Mouse (Mus musculus): Measurements from ENCODE around the gene Gpr68.

The Gpr68 gene

DNA sequence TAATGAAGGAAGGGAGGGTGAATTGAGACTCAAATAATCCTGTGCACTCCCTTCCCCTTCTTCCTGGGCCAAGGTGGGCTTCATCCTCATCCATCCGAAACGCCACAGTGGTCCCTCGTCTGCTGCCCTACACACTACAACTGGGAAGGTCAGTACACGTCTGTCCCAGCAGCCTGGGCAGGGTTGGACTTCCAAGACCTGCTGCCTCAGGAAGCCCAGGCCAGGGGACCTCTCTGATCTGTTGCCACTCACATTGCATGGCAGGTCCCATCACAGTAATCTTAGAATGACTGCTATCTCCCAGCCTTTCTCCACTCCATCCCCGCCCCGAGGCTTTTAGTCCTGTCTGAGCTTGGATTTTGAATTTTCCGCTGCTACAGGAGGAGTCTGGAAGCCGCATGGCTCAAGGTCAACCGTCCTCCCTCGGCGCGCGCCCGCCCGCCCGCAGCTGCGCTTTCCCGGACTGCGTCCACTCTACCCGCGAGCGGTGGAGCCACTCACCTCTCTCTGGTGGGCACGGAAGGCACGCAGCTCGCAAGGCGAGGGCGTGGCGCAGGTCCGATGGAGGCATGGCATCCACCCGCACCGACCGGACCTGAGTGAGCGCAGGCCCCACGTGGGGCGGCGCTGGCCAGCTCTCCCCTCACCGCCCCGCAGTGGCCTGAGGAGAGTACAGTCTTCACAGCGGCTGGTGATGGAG is at the start of gene Gpr68:
TSS of gene Gpr68 (minus strand) at position 601 of the 700 bp plus-strand sequence.
- no peak for DNase-seq (ENCODE audit: low read depth)

DNA sequence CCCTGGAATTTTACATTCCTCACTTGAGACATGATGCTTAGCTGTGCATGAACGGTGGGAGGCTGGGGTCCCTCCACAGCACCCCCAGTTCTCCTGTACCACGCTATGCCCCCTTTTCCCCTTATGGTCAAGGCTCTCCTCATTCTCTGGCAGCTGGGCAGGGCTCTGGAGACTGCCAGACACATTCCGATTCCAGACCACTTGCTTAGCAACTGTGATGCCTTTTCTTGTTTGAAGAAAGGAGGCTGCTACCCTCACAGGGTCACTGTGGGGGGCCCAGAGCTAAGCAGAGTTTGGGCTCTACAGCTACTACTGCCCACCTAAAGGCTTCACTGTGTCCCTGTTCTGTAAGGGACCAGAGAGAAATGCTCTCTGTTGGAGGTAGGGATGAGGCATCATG is 49.3 kb upstream of the Gpr68 start:
- DNase-seq (ENCODE audit: low read depth): no peak

DNA sequence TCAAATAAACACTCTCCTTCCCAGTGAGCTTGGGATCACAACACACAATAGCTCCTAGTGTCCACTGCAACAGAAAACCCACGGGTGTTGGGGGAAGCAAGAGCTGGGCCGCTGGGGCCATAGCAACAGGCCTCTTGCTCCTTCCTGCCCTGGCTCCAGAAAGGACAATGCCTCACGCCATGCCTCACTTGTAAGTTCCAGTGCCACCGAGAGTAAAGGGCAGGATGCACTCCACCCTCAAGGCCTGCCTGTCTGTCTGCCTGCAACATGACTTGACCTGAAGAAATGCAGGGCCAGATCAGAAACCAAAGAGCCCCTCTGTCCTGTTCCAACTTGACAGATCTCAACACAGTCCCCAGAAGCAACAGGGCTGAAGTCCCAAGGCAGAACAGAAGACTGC is 48.8 kb upstream of the Gpr68 start:
- no peak for DNase-seq (ENCODE audit: low read depth)

DNA sequence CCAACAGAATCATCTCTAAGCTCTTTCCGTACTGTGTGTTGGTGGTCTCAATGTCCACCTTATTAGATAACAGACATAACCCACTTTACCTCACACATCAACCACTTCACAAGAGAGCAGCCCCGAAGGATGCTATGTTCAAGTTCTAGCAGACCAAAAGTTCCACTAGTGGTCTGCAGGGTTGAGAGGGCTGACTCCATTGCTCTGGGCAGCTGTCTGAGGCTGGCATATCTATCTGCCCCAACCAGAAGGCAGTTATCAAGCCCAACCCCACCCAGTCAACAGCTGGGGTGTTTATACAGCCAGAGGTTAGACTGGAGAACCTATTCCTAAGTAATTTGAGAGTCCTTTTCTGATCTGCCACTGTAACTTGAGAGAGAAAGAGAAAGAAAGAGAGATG is 48.0 kb upstream of the Gpr68 start:
- peak; percentile 73 for DNase-seq (ENCODE audit: low read depth)

DNA sequence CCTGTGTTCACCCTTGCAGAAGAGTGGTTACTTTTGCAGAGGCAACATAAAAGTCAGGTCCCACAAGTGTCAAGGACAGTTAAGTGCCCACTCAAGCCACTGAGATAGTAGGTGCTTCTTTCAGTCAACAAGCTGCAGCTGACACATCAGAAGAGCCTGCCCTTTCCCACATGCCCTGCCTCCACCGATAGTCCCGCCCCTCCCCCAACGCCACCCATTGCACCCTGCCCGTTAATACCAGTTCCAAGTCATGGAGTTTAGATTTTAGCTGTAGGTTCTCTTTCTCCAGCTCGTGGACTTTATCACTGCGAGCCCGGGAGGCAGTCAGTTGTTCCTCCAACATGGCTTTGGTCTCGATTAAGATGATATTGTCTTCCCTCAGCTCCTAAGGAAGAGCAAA is 45.9 kb upstream of the Gpr68 start:
- no peak for DNase-seq (ENCODE audit: low read depth)

DNA sequence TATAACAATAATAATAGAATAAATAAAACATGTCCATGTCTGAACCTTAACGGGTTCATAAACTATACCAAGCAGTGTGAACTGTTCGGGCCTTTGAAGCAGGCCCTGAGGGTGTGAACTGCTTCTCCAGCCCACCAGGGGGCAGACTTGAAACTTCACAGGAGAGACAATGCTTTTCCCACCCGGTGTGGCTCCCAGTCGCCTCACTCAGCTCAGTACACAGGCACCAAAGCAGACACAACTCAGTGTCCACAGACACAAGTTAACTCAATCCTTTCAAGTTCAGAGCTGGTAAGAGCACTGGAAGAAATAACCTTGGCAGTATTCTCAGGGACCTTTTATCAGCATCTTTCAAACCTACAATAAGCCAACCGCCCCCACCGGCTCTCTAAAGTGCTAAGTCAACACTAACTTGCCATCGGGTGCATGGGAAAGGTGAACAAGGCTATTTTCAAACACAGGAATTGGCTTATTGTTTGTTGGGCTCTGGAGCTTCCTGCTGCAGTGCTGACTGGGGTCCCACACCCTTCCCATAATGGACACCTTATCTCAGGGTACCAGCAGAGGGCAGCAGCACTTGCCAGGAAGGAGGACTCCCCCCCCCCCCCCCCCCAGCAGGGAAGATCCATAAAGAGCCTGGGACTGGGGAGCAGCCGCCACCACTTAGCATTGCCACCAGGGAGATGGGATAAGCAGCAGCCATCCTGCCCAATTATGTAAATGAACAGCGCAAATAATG is 44.4 kb upstream of the Gpr68 start:
- peak; percentile 75 for DNase-seq (ENCODE audit: low read depth)

DNA sequence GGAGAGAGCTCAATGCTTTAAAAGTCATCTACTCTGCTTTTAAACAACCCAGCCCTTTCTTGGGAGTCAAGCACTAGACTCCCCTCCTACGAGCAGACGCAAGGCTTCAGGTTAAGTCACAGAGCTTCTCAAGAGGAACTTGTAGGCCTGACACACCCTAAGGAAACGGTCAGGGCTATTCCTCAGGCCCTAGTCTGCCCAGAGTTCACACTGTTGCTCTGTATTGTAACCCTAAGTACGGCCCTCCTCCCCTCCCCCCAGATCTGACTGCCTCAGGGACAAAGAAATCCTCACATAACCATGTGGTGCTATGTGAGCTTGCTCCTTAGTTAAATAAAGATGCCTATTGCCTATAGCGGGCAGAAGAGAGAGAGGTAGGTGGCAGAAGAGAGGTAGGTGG is 41.1 kb upstream of the Gpr68 start:
- DNase-seq (ENCODE audit: low read depth): no peak

DNA sequence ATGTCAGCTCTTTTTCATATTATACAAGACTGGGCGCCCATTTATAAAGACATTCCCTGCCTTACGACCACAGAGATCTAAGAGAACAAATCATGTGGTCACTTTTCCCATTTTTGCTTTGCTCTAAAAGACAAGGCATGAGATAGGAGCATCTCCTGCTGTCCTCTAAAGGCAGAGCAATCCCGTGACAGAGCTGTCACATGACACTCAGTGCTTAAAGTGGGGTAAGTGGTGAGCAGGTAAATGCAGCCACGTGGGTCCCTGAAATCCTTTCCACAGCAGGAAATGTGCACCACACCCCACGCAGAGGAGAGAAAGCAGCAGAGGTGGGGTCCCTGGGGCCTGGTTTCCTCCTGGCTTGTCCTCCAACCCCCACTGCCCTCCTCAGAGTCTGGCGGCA is 40.0 kb upstream of the Gpr68 start:
- DNase-seq (ENCODE audit: low read depth): no peak

DNA sequence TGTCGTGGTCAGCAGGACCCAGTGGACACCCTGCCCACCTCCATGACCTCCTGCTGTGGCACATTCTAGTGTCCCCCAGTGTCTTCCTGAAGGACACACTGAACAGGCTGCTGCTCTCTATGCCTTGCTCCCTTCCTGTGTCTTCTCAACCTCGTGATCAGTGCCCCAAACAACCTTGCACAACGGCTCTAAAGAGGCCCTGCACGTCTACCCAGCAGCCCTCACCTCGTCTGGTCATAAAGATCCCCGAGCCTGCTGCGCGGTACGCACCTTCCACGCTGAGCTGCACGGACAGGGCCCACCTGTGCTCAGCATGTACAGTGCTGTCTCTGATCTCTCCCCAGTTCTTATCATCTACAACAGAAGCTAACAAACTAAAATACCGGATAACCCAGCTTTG is 38.0 kb upstream of the Gpr68 start:
- no peak for DNase-seq (ENCODE audit: low read depth)

DNA sequence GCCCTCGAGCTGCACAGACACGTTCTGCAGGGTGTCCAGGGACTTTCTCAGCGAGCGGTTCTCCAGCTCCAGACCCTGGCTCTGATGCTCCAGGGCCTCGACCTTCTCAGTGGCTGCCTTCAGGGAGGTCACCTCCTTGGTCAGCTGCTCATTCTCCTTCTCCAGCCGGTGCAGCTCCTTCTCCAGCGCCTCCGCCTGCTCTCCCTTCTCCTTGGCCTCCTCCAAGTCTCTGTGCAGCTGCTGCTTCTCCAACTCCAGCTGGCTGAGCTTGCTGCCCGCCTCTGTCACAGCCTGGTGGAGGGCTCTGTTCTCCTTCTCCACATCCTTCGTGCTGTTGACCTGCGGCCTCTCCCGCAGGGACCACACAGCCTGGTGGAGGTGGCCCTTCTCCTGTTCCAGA is 37.5 kb upstream of the Gpr68 start:
- DNase-seq (ENCODE audit: low read depth): no peak

DNA sequence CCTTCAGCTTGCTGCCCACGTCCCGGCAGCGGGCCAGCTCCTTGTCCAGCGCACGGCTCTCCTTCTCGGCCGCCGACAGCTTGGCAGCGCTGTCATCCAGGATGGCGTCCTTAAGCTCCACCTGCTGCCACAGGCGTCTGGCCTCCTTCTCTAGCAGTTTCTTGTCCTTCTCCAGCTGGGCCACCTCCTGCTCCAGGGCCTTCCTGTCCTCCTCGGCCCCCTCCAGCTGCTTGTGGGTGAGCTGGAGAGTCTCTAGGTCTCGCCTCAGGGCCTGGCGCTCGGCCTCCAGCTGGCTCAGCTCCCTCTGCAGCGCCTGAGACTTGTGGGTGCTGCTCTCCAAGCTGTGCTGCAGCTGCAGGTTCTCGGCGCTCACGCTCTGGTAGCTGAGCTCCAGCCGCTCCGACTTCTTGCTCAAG is 36.9 kb upstream of the Gpr68 start:
- no peak for DNase-seq (ENCODE audit: low read depth)

DNA sequence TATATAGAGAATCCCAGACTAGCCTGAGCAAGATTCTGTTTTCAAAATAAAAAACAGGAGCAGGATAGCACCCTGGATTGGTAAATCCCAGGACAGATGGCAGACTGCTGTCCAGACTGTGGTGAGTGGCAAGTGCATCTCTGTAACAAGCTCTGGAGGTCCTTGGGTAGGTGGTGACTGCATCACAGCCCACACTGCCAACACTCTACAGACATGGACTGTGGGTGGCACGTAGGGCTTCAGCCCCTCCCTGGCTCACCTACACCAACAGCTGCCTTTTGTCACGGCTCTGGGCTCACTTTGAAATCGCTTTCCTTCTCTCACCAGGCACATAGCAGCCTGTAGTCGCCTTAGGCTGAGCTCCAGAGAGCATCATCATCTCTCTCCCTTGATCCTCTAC is 35.1 kb upstream of the Gpr68 start:
- no peak for DNase-seq (ENCODE audit: low read depth)

DNA sequence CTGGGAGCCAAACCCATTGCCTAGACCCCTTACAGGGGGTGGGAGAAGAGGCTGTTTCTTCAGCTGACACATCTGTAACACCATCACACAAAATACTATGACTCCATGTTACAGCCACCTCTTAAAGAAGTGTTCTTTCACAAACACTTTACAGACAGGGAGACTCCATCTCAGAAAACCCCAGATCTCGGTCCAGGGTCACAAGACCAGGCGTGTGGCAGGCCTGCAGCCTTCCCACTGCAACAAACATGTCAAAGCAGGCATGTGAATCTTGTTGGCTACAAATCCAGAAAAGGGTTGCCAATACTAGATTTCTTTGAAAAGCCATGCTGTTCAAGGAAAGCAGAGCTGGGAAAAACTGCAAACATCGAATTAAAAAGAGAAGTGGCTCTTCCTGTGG is 33.4 kb upstream of the Gpr68 start:
- DNase-seq (ENCODE audit: low read depth): no peak

DNA sequence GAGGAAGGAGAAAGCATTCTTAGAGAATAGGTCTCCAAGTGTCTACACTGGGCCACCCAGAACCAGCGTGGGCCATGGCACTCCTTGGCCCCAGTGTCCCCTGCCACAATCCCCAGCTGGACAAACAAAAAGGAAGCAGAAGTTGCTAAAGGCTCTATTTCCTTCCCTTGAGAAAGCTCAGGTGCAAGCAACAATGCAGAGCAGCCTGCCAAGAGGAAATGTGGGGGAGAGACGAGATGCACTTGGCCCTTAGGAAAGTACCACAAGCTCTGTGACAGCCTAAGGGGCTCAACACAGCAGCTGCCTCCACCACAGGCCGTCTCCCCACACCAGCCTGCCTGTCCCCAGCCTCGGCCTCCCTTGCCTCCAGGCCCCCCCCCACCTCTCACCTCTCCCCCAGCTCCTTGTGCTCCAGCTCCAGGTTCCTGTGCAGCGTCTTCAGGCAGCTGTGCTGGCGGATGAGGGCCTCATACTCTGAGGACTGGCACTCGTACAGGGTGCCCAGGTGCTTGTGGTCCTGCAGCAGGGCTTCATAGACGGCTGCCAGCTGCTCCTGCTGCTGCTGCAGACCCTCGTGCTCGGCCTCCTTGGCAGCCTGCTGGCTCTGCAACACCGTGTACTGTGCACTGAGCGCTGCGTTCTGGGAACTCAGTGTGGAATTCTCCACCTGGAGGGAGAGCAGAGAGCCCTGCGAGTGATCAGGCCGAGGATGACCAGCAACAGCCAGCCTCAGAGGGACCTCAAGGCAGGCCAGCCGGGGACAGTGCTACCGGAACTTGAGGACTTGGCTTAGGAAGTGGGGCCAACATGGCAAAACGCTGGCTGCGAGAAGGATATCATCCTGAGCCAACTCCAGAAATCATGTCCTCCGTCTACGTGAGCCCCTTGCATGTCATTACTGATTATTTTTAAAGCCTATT is 29.7 kb upstream of the Gpr68 start:
- no peak for DNase-seq (ENCODE audit: low read depth)

DNA sequence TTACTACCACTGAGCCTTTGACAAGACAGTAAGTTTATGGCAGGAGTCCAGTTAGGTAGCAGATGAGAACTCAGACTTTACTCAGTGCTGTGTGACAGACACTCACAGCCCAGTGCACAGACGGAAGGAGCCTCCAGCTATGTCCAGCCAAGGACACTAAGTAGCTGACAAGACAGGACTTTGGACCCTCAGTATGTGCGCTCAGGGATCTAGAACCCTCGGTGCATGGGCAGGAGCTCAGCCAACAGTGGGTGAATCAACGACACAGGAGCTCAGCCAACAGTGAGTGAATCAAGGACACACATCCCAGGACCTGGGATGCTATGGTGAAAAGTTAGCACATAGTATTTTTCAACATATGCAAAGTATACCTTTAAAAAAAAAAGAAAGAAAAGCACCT is 28.7 kb upstream of the Gpr68 start:
- DNase-seq (ENCODE audit: low read depth): no peak

DNA sequence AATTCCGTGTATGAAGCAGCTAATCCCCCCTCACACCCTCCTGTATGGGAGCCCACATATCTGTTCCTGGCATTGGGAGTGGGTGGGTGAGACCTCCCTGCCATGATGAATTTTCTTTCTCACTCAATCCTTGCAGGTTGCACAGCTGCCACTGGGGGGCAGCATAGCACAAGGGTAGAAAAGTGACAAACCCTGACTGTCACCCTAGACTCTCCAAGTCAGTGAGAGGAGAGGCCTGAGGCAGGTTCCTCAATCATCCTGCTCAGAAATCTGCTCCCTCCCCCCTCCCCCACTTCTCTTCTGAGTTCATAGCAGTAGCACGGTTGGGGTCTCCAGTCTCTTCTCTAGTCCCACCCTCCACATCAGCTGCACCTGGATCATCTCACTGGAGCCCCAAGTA is 28.1 kb upstream of the Gpr68 start:
- DNase-seq (ENCODE audit: low read depth): peak; percentile 76

DNA sequence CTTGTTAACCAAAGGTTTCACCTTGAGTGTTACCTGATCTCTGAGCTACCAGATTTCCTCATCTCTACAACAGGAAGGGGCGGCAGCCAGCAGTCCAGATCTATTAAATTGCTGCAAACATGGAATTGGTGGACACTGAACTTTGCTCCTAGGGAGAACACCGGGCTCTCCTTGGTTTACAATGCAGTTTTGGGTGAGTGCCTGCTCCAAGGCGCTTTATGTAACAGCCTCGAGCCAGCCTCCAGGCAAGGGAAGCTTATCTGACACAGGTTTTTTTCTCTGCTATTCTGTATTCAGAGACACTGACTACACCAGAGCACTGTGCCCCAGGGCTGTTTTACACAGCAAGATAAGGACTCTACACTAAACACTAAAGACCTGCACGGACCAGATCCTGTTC is 26.8 kb upstream of the Gpr68 start:
- no peak for DNase-seq (ENCODE audit: low read depth)

DNA sequence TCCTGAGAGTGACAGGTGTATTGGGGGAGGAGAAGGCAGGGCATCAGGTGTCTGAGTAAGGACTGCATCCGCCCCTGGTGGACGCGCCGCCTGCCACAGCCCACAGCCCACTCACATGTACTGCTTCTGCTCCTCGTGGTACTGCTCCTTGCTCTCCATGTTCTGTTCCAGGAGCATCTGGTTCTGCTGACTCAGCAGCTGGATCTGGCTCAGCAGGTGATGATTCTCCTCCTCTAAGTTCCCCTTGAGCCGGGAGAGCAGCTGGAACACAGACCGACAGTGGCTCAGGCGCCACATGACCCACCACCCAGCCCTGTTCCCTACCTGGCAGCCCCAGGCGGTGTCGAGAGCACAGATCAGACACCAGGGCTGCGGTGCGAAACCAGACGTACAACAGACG is 23.7 kb upstream of the Gpr68 start:
- DNase-seq (ENCODE audit: low read depth): no peak

DNA sequence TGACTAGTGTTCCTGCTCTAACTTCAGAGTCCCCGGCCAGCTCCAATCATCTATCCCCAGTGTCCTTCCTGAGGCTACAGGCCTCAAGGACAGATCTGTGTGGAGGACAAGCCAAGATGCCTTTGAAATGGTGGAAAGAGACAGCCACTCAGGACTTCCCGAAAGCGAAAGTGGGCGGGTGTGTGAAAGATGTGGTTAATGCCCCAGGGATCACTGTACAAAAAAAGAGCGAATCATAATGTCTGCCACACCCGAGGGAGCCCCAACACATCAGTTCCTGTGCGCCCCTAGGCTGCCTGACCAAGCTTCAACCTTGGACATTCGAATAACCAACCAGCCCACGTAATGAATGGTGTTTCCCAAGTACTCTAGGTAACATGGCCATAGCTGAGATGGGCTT is 20.3 kb upstream of the Gpr68 start:
- DNase-seq (ENCODE audit: low read depth): no peak

DNA sequence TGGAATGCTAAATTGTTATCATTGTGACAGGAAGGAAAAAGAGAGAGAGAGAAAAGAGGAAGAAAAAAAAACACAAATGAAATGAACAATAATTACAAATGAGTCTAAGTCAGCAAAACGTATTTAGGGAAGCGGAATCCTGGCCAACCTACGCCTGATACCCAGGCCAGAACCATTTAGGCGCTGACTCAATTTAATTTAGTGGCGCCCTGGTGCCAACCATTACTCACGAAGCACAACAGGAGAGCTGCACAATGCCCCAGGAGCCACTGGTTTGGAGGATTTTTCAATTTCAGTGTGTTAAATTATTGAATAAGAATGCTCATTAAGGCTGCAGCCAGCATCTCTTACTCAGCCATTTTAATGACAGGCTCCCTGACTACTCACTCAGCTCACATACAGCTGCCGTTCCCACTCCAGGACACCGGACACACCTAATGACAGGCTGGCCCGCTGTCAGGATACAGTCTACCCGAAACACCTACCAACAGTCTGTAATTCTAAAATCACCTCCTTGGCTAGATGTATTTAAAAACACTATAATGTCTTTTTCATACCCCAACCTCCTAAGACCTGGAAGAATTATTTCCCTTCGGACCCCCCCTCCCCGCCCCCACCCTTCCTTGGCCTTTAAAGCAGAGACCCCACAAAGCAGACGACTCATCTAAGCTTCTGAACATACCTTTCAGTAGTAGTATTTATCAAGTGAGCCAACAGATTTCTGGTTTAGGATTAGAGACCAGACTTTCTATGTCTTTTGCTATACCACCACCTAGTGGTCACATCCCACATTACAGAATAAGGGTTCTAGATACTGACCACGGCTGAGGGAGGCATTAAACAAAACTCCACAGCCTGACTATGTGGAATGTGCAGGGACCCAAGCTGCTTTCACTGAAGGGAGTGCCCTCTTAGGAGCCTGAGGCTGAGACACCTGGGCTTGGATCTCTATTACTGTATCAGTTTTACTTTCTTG is 17.9 kb upstream of the Gpr68 start:
- peak; percentile 66 for DNase-seq (ENCODE audit: low read depth)

DNA sequence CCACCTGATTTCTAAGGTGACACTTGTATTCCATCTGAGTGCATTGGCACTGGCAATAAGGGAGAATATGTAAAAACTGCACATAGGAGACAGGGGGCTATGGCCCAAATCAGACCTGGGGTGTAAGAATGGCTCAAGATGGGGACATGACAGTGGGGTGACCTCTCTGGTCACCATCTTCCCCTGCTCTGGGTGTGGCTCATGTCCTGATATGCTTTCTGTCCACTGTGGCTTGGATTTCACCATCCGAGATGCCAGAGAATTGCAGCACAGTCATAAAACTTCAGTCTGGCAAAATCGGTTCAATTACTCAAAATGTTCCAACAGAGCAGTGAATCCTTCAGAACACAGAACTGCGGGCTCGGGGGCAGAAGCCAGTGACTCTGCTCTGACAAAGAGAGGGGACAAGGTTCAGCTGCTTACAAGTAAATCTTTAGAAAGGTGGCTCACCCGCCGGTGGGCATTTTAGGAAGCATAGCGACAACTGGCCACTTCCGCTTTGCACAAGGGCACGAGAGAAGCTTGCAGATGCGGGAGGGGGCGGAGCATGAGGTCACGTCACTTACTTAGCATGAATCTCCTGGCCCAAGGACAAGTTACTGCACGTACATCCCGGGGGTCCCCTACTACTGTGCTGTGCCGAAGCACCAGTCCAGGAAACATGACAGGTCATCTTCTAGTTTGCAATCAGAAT is 16.8 kb upstream of the Gpr68 start:
- no peak for DNase-seq (ENCODE audit: low read depth)
